Mouse (Mus musculus) intestine, postnatal 0 days (tissue): ENCODE data around the gene Gba2. TPM values are rescaled to one million over a fixed set of nuclear protein-coding genes. Genes with fewer than 3 reads are reported as not detected.
A peak's percentile ranks its signal among the peaks of the same experiment; 100 is the strongest.

Experiments used
- ATAC-seq: fragments of 200-750 bp; cut with Nextera tagmentation; 2 replicates; pipeline ENCODE4 v1.8.0; 2017; ENCODE audit warnings: mild to moderate bottlenecking, moderate TSS enrichment, moderate library complexity
- H3K27ac ChIP-seq: fragments of 300-500 bp; sonication (generic); 2 replicates; pipeline ENCODE4 v1.5.1; 2014; ENCODE audit warnings: mild to moderate bottlenecking, low read depth, low read length, moderate library complexity
- H3K27me3 ChIP-seq: fragments of 300-500 bp; sonication (generic); replicated peaks from 2 replicates; pipeline ENCODE4 v1.6.1; 2014; ENCODE audit warnings: low read length, mixed read lengths; ENCODE audit not compliant: control insufficient read depth, insufficient read depth
- H3K36me3 ChIP-seq: fragments of 300-500 bp; sonication (generic); 2 replicates; pipeline ENCODE4 v1.6.1; 2014; ENCODE audit warnings: mild to moderate bottlenecking, moderate library complexity; ENCODE audit not compliant: control insufficient read depth, insufficient read depth
- H3K4me1 ChIP-seq: fragments of 300-500 bp; sonication (generic); replicated peaks from 2 replicates; pipeline ENCODE4 v1.6.1; 2014; ENCODE audit warnings: antibody characterized with exemption, low read length, mixed read lengths; ENCODE audit not compliant: control insufficient read depth, insufficient read depth
- H3K4me2 ChIP-seq: fragments of 300-500 bp; sonication (generic); replicated peaks from 2 replicates; pipeline ENCODE4 v1.6.1; 2014; ENCODE audit warnings: low read depth, mild to moderate bottlenecking, moderate library complexity
- H3K4me3 ChIP-seq: fragments of 300-500 bp; sonication (generic); 2 replicates; pipeline ENCODE4 v1.5.1; 2014; ENCODE audit warnings: low read depth, low read length
- H3K9ac ChIP-seq: fragments of 300-500 bp; sonication (generic); 2 replicates; pipeline ENCODE4 v1.6.1; 2014; ENCODE audit warnings: mild to moderate bottlenecking, low read depth, low read length
- H3K9me3 ChIP-seq: fragments of 300-500 bp; sonication (generic); 2 replicates; pipeline ENCODE4 v1.6.1; 2016; ENCODE audit warnings: mixed run types; ENCODE audit not compliant: control insufficient read depth
- CTCF ChIP-seq: sonication (generic); IDR thresholded peaks from 2 replicates; pipeline ENCODE4 v1.5.1; 2016; ENCODE audit warnings: low read depth, mild to moderate bottlenecking, control low read depth, antibody characterized with exemption, moderate library complexity
- WGBS: fragments of 180-500 bp; shearing (Covaris S2); extraction: QIAGEN DNeasy Blood & Tissue Kit; methylation state at CpG from one replicate; pipeline ENCODE4 v1.1.7; 2014; 5-methylcytosine and 5-hydroxymethylcytosine counted together
- polyA plus RNA-seq: library from polyadenylated mRNA; unstranded; fragments of >200 nt; fragmentation: Nextera tagmentation; extraction: Ambion mirVana; gene quantifications from 2 replicates; pipeline ENCODE4 v1.2.1, GENCODE M21; 2015

Gene Gba2
- polyA plus RNA-seq, 1 experiment from 2014 or later = 5.2 TPM

- 73% methylated on average over 7 of the region's 7 CpGs for WGBS
- H3K4me1 ChIP-seq = no peaks in the 10 kb centered on the region; the same call in 1 of the 2 replicates
- no peaks in the 10 kb centered on the region for H3K9me3 ChIP-seq
- peaks cover 40% of the 10 kb centered on the region for H3K36me3 ChIP-seq
- no peak overlapping the region for H3K4me3 ChIP-seq
- no peaks in the 10 kb centered on the region for H3K27me3 ChIP-seq
- no peak for TF ChIP-seq CTCF
- no peak for ATAC-seq
- H3K9ac ChIP-seq = no peak overlapping the region
- no peak overlapping the region for H3K27ac ChIP-seq
- H3K4me2 ChIP-seq = no peak overlapping the region
Measured at GRCm38 (mm10) chr4:43583421-43583820, 4.7 kb upstream of the Gba2 start.

- Histone ChIP-seq H3K9ac (no peak overlapping the region), H3K4me2 (no peak overlapping the region), H3K4me1 (no peaks in the 10 kb centered on the region; the same call in 1 of the 2 replicates), H3K36me3 (peaks cover 40% of the 10 kb centered on the region), H3K27ac (no peak overlapping the region), H3K4me3 (no peak overlapping the region), H3K9me3 (no peaks in the 10 kb centered on the region), H3K27me3 (no peaks in the 10 kb centered on the region)
- TF ChIP-seq CTCF = no peak
- 80% methylated on average over 5 of the region's 5 CpGs for WGBS
- ATAC-seq = no peak
Measured at GRCm38 (mm10) chr4:43582241-43582640, 3.6 kb upstream of the Gba2 start.

- no peak for TF ChIP-seq CTCF
- Histone ChIP-seq H3K4me2 (no peak overlapping the region), H3K27ac (no peak overlapping the region), H3K4me1 (no peaks in the 10 kb centered on the region; the same call in 1 of the 2 replicates), H3K36me3 (peaks cover 40% of the 10 kb centered on the region), H3K9me3 (no peaks in the 10 kb centered on the region), H3K9ac (no peak overlapping the region), H3K4me3 (no peak overlapping the region), H3K27me3 (no peaks in the 10 kb centered on the region)
- 93% methylated on average over 12 of the region's 12 CpGs for WGBS
- no peak for ATAC-seq
Measured at GRCm38 (mm10) chr4:43581381-43581780, 2.7 kb upstream of the Gba2 start.

- H3K9ac ChIP-seq = no peak overlapping the region
- H3K36me3 ChIP-seq = peaks cover 40% of the 10 kb centered on the region
- no peak for TF ChIP-seq CTCF
- H3K4me1 ChIP-seq = peaks cover 3% of the 10 kb centered on the region; the same call in 1 of the 2 replicates
- H3K4me2 ChIP-seq = no peak overlapping the region
- no peaks in the 10 kb centered on the region for H3K27me3 ChIP-seq
- no peak for ATAC-seq
- H3K9me3 ChIP-seq = no peaks in the 10 kb centered on the region
- no peak overlapping the region for H3K27ac ChIP-seq
- no peak overlapping the region for H3K4me3 ChIP-seq
- 90% methylated on average over 5 of the region's 5 CpGs for WGBS
Measured at GRCm38 (mm10) chr4:43580721-43581120, 2.0 kb upstream of the Gba2 start.

GRCm38 (mm10) chr4:43579731-43580130 is 1.1 kb upstream of the Gba2 start:
- Histone ChIP-seq H3K9ac (peak overlapping the region; percentile 80; the same call in 1 of the 2 replicates), H3K9me3 (no peaks in the 10 kb centered on the region), H3K4me1 (peaks cover 8% of the 10 kb centered on the region; the same call in 1 of the 2 replicates), H3K27ac (no peak overlapping the region), H3K36me3 (peaks cover 40% of the 10 kb centered on the region), H3K4me3 (peak overlapping the region; percentile 81), H3K4me2 (peak overlapping the region; percentile 93), H3K27me3 (no peaks in the 10 kb centered on the region)
- ATAC-seq = no peak
- no peak for TF ChIP-seq CTCF
- 85% methylated on average over 6 of the region's 6 CpGs for WGBS

- Histone ChIP-seq H3K27ac (peak overlapping the region; percentile 90), H3K27me3 (no peaks in the 10 kb centered on the region), H3K36me3 (peaks cover 39% of the 10 kb centered on the region), H3K9ac (peak overlapping the region; percentile 80), H3K4me1 (peaks cover 8% of the 10 kb centered on the region; the same call in 1 of the 2 replicates), H3K4me2 (peak overlapping the region; percentile 93), H3K4me3 (peak overlapping the region; percentile 81), H3K9me3 (no peaks in the 10 kb centered on the region)
- ATAC-seq = no peak
- TF ChIP-seq CTCF = no peak
- 3% methylated on average over 10 of the region's 10 CpGs for WGBS
Measured at GRCm38 (mm10) chr4:43579256-43579655, 583 bp upstream of the Gba2 start.
